Mouse (Mus musculus): ENCODE measurements at regions not wholly inside any gene's neighbourhood (a gene's known extent, or its start where the extent isn't known, plus 50 kb on each side); places are given as distances from the start of the nearest gene placed in this dataset.

- peak; percentile 26 for DNase-seq (ENCODE audit: low read depth)
- TF ChIP-seq CTCF (IDR thresholded peaks at IDR 0.05; ENCODE audit: borderline replicate concordance, extremely low read depth, insufficient read depth, insufficient read length) (no peak), POLR2A (IDR thresholded peaks at IDR 0.05; ENCODE audit: borderline replicate concordance, extremely low read depth, insufficient read depth, insufficient read length, poor library complexity, severe bottlenecking) (no peak)
Measured at GRCm38 (mm10) chr14:67153621-67154020, 1144.6 kb upstream of the Gulo start.

GRCm38 (mm10) chr14:67149961-67150471 lies 1141.0 kb upstream of the Gulo start:
- DNase-seq (ENCODE audit: low read depth): no peak
- TF ChIP-seq POLR2A (IDR thresholded peaks at IDR 0.05; ENCODE audit: borderline replicate concordance, extremely low read depth, insufficient read depth, insufficient read length, poor library complexity, severe bottlenecking): no peak
- TF ChIP-seq CTCF (IDR thresholded peaks at IDR 0.05; ENCODE audit: borderline replicate concordance, extremely low read depth, insufficient read depth, insufficient read length): 0 out of 2 replicates have a peak, but pooled peaks have one; percentile 18

- DNase-seq (ENCODE audit: low read depth): peak; percentile 79
- TF ChIP-seq POLR2A (IDR thresholded peaks at IDR 0.05; ENCODE audit: borderline replicate concordance, extremely low read depth, insufficient read depth, insufficient read length, poor library complexity, severe bottlenecking): no peak
- TF ChIP-seq CTCF (IDR thresholded peaks at IDR 0.05; ENCODE audit: borderline replicate concordance, extremely low read depth, insufficient read depth, insufficient read length): no peak
Measured at GRCm38 (mm10) chr14:67149091-67149490, 1140.1 kb upstream of the Gulo start.

GRCm38 (mm10) chr14:67146602-67147001 lies 1137.6 kb upstream of the Gulo start:
- DNase-seq (ENCODE audit: low read depth): no peak
- TF ChIP-seq CTCF (IDR thresholded peaks at IDR 0.05; ENCODE audit: borderline replicate concordance, extremely low read depth, insufficient read depth, insufficient read length): no peak
- no peak for TF ChIP-seq POLR2A (IDR thresholded peaks at IDR 0.05; ENCODE audit: borderline replicate concordance, extremely low read depth, insufficient read depth, insufficient read length, poor library complexity, severe bottlenecking)

GRCm38 (mm10) chr14:67145046-67145445 lies 1136.0 kb upstream of the Gulo start:
- no peak for DNase-seq (ENCODE audit: low read depth)
- TF ChIP-seq CTCF (IDR thresholded peaks at IDR 0.05; ENCODE audit: borderline replicate concordance, extremely low read depth, insufficient read depth, insufficient read length) (no peak), POLR2A (IDR thresholded peaks at IDR 0.05; ENCODE audit: borderline replicate concordance, extremely low read depth, insufficient read depth, insufficient read length, poor library complexity, severe bottlenecking) (no peak)

GRCm38 (mm10) chr14:67144461-67144985 lies 1135.5 kb upstream of the Gulo start:
- DNase-seq (ENCODE audit: low read depth): peak; percentile 58
- TF ChIP-seq POLR2A (IDR thresholded peaks at IDR 0.05; ENCODE audit: borderline replicate concordance, extremely low read depth, insufficient read depth, insufficient read length, poor library complexity, severe bottlenecking) (no peak), CTCF (IDR thresholded peaks at IDR 0.05; ENCODE audit: borderline replicate concordance, extremely low read depth, insufficient read depth, insufficient read length) (no peak)

GRCm38 (mm10) chr14:67143826-67144225 lies 1134.8 kb upstream of the Gulo start:
- no peak for DNase-seq (ENCODE audit: low read depth)
- TF ChIP-seq POLR2A (IDR thresholded peaks at IDR 0.05; ENCODE audit: borderline replicate concordance, extremely low read depth, insufficient read depth, insufficient read length, poor library complexity, severe bottlenecking): no peak
- no peak for TF ChIP-seq CTCF (IDR thresholded peaks at IDR 0.05; ENCODE audit: borderline replicate concordance, extremely low read depth, insufficient read depth, insufficient read length)

- DNase-seq (ENCODE audit: low read depth): peak; percentile 25
- no peak for TF ChIP-seq CTCF (IDR thresholded peaks at IDR 0.05; ENCODE audit: borderline replicate concordance, extremely low read depth, insufficient read depth, insufficient read length)
- no peak for TF ChIP-seq POLR2A (IDR thresholded peaks at IDR 0.05; ENCODE audit: borderline replicate concordance, extremely low read depth, insufficient read depth, insufficient read length, poor library complexity, severe bottlenecking)
Measured at GRCm38 (mm10) chr14:67142556-67143250, 1133.7 kb upstream of the Gulo start.

GRCm38 (mm10) chr14:67141581-67142441 lies 1132.8 kb upstream of the Gulo start:
- no peak for TF ChIP-seq POLR2A (IDR thresholded peaks at IDR 0.05; ENCODE audit: borderline replicate concordance, extremely low read depth, insufficient read depth, insufficient read length, poor library complexity, severe bottlenecking)
- TF ChIP-seq CTCF (IDR thresholded peaks at IDR 0.05; ENCODE audit: borderline replicate concordance, extremely low read depth, insufficient read depth, insufficient read length): no peak
- peak; percentile 94 for DNase-seq (ENCODE audit: low read depth)

- no peak for DNase-seq (ENCODE audit: low read depth)
- no peak for TF ChIP-seq CTCF (IDR thresholded peaks at IDR 0.05; ENCODE audit: borderline replicate concordance, extremely low read depth, insufficient read depth, insufficient read length)
- no peak for TF ChIP-seq POLR2A (IDR thresholded peaks at IDR 0.05; ENCODE audit: borderline replicate concordance, extremely low read depth, insufficient read depth, insufficient read length, poor library complexity, severe bottlenecking)
Measured at GRCm38 (mm10) chr14:67141151-67141550, 1132.1 kb upstream of the Gulo start.

GRCm38 (mm10) chr14:67139674-67140073 lies 1130.7 kb upstream of the Gulo start:
- no peak for DNase-seq (ENCODE audit: low read depth)
- TF ChIP-seq POLR2A (IDR thresholded peaks at IDR 0.05; ENCODE audit: borderline replicate concordance, extremely low read depth, insufficient read depth, insufficient read length, poor library complexity, severe bottlenecking) (no peak), CTCF (IDR thresholded peaks at IDR 0.05; ENCODE audit: borderline replicate concordance, extremely low read depth, insufficient read depth, insufficient read length) (no peak)

Measured in brain, embryonic 14.5 days (tissue).